Mouse (Mus musculus) small intestine, adult 2 months (tissue): ENCODE results near the gene 4930412O13Rik. TPM values are rescaled to one million over a fixed set of nuclear protein-coding genes. Genes with fewer than 3 reads are reported as not detected.
A peak's percentile ranks its signal among the peaks of the same experiment; 100 is the strongest.

Source experiments
- H3K27ac ChIP-seq: fragments of 200-500 bp; 2 replicates; pipeline ENCODE4 v1.5.1; 2012; ENCODE audit warnings: low read depth, low read length, control low read depth, inconsistent platforms; ENCODE audit not compliant: insufficient read depth
- H3K27me3 ChIP-seq: fragments of 200-500 bp; 2 replicates; pipeline ENCODE4 v1.6.1; 2012; ENCODE audit warnings: mild to moderate bottlenecking, moderate library complexity, low read length, inconsistent platforms; ENCODE audit not compliant: control insufficient read depth, insufficient read depth
- H3K36me3 ChIP-seq: fragments of 200-500 bp; 2 replicates; pipeline ENCODE4 v1.6.1; 2012; ENCODE audit warnings: mild to moderate bottlenecking, low read length, control low read depth, inconsistent platforms; ENCODE audit not compliant: control insufficient read depth, insufficient read depth
- H3K4me1 ChIP-seq: fragments of 200-500 bp; 2 replicates; pipeline ENCODE4 v1.6.1; 2012; ENCODE audit warnings: low read length, inconsistent platforms, mixed read lengths; ENCODE audit not compliant: control insufficient read depth, insufficient read depth, insufficient read length
- H3K4me3 ChIP-seq: fragments of 200-500 bp; 2 replicates; pipeline ENCODE4 v1.5.1; 2012; ENCODE audit warnings: low read depth, mild to moderate bottlenecking, control low read depth, inconsistent platforms, low read length, moderate library complexity
- CTCF ChIP-seq: fragments of 200-500 bp; IDR thresholded peaks from 2 replicates; pipeline ENCODE4 v1.5.1; 2012; ENCODE audit warnings: low read depth, mild to moderate bottlenecking, control low read depth, inconsistent platforms, low read length, moderate library complexity, mixed read lengths; ENCODE audit not compliant: insufficient replicate concordance, insufficient read length; ENCODE audit errors: extremely low read depth
- POLR2A ChIP-seq: fragments of 200-500 bp; IDR thresholded peaks from 2 replicates; pipeline ENCODE4 v1.6.1; 2012; ENCODE audit warnings: low read depth, mild to moderate bottlenecking, control low read depth, inconsistent platforms, low read length, moderate library complexity
- WGBS: fragments of 180-500 bp; shearing (Covaris S2); methylation state at CpG from one replicate; pipeline ENCODE4 v1.1.7; 2018; 5-methylcytosine and 5-hydroxymethylcytosine counted together
- polyA plus RNA-seq: library from polyadenylated mRNA; depleted of rRNA; stranded (reverse); fragments of >200 nt; gene quantifications from 2 replicates; pipeline ENCODE4 v1.2.3, GENCODE M21; 2012

4930412O13Rik gene
- polyA plus RNA-seq, 1 experiment, result not detected

DNA sequence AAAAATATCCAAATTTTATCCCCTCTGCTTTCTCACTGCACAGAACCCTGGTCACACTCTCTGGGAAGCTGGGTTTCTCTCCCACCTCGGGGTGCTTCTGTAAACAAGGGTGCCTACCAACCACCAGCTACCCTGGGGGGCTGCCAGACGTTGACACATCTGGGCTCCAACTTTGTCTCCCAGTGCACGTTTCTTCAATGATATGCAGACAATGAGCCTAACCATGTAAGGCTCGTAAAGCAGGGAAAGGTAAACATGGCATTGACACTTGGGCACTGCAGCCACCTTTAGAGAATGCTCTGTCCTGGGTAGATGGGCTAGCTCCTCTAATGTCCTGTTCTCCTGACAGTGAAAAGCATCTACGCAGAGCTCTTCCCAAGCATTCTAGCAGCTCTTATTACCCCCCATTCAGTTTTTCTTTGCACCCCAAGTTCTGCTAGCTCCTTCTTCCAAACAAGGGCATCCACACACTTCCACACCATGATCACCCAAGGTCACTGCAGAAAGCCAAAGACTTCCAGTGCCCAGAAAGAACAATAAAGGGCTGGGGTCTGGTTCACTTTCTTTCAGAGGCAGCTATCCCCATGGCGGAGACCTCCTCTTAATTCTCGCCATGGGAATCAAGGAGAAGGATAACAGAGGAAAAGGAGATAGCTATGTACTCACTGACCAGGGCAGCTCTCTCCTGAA is 6.0 kb downstream of the 4930412O13Rik start:
- Histone ChIP-seq H3K27me3 (peaks cover 75% of the 10 kb centered on the region), H3K4me1 (peaks cover 8% of the 10 kb centered on the region), H3K27ac (no peak overlapping the region), H3K4me3 (no peak overlapping the region), H3K36me3 (no peaks in the 10 kb centered on the region)
- 16% methylated on average over 7 of the region's 7 CpGs for WGBS
- TF ChIP-seq CTCF, result no peak
- no peak for TF ChIP-seq POLR2A

DNA sequence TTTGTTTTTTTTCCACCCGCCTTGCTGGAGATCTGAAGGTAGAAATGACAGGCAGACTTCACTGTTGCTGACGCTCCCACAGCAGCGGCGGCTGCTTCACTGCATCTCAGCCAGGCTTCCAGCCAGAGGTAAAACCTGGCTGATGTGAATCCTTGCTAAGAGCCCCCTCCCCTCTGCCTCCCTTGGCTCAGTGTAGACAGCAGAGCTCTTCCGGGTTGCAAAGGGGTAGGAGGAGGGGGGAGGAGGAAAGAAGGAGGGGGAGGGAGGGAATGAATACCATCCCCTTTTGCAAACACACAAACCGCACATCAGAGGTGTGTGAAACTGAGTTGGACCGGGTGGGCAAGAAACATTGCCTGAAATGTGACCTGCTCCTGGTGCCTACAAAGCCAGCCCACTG is 6.6 kb downstream of the 4930412O13Rik start:
- Histone ChIP-seq H3K27me3 (peaks cover 70% of the 10 kb centered on the region), H3K36me3 (no peaks in the 10 kb centered on the region), H3K4me3 (no peak overlapping the region), H3K27ac (no peak overlapping the region), H3K4me1 (peaks cover 8% of the 10 kb centered on the region)
- WGBS, result 3% methylated on average over 7 of the region's 7 CpGs
- TF ChIP-seq POLR2A (no peak), CTCF (no peak)

DNA sequence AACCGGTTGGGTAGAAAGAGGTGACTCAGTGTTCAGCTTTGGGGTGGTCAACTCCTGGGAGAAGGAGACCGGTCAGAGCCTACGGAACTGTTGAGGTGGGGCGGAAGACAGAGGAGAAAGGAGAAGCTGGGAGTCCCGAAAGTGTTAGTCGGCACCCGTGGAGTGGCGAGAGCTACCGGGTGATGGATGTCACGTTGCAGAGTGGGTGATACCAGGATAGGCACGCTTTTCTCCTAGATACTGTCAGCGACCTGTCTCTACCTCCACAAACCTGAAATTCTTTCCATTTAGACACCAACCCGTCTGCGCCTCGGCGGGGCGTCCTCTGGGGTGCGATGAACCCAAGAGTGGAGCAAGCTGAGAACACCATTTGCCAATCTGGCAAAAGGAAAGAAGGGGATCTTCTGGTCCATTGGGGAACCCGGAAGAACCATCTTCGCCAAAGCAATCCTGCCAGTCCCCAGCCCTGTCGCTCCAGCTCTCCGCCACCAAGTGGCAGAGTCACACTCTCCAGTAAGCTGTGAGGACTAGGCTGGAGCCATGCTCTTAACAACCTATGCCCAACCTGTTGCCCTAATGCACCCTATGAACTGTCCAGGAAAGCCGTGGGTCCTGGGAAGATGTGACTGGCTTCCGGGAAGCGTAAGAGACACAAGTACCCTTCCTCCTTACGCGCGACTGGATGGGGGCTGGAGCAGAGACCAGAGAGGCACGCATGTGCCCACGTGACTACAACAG is 8.0 kb downstream of the 4930412O13Rik start, which contains the start of gene 9230102O04Rik:
9230102O04Rik (minus strand) TSS at position 628 of the 738 bp plus-strand sequence.
- peaks cover 6% of the 10 kb centered on the region for H3K4me1 ChIP-seq
- H3K4me3 ChIP-seq, result peak within 1 kb of the TSS; percentile 37
- H3K36me3 ChIP-seq, result no peaks in the 10 kb centered on the region
- TF ChIP-seq POLR2A (no peak), CTCF (peak; percentile 45; the same call in 1 of the 2 replicates)
- H3K27me3 ChIP-seq, result peaks cover 60% of the 10 kb centered on the region
- 2% methylated on average over 30 of the region's 30 CpGs for WGBS
- H3K27ac ChIP-seq, result no peak within 1 kb of the TSS

DNA sequence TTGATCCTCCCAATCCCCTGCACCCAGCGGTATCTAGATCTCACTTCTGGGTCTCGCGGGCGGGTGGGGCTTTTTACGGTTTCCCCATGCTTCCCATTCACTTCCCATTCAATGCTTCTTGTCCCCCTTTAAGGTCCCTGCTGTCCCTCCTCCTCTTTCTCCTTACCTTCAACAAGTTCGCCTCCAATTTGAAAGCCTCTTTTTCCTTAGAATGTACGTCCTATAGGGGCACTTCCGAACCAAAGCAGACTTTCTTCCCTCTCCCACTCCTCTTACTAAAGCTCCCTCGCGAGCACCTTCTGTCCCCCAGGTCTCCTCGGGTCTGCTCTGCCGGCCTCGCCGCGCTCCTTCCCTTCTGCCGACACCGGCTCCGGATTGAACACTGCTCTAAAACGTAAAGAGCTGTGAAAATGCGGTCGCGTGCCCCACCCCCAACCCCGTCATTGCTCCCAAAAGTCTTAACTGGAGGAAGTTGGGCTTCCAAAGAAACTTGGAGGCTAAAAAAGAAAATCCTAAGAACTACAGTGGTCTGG is 8.7 kb downstream of the 4930412O13Rik start, which contains the start of gene Gata3:
Gata3 (minus strand) TSS at position 384 of the 533 bp plus-strand sequence.
- 3% methylated on average over 23 of the region's 23 CpGs for WGBS
- H3K4me1 ChIP-seq, result peaks cover 6% of the 10 kb centered on the region
- H3K36me3 ChIP-seq, result no peaks in the 10 kb centered on the region
- H3K4me3 ChIP-seq, result peak within 1 kb of the TSS; percentile 37
- H3K27me3 ChIP-seq, result peaks cover 56% of the 10 kb centered on the region
- no peak within 1 kb of the TSS for H3K27ac ChIP-seq
- no peak for TF ChIP-seq POLR2A
- TF ChIP-seq CTCF, result no peak

DNA sequence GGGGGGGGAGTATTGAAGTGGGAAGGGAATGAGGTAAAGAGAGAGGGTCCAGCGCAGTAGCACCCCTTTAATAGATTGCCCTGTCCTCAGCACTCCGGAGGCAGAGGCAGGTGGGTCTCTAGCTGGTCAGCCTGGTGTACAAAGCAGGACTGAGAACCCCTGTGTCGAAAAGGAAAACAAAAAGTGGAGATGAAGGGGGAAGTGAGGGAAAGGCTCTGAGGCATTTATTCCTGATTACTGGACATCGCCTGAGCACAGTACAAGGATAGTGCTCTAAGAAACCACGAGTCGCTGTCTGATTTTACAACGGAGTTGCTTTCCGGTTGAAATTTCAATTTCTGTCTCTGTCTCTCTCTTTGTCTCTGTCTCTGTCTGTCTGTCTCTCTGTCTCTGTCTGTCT is 9.2 kb downstream of the 4930412O13Rik start:
- Histone ChIP-seq H3K4me1 (peaks cover 6% of the 10 kb centered on the region), H3K27ac (no peak overlapping the region), H3K36me3 (no peaks in the 10 kb centered on the region), H3K27me3 (peaks cover 56% of the 10 kb centered on the region), H3K4me3 (no peak overlapping the region)
- 9% methylated on average over 8 of the region's 8 CpGs for WGBS
- TF ChIP-seq CTCF (no peak), POLR2A (no peak)

DNA sequence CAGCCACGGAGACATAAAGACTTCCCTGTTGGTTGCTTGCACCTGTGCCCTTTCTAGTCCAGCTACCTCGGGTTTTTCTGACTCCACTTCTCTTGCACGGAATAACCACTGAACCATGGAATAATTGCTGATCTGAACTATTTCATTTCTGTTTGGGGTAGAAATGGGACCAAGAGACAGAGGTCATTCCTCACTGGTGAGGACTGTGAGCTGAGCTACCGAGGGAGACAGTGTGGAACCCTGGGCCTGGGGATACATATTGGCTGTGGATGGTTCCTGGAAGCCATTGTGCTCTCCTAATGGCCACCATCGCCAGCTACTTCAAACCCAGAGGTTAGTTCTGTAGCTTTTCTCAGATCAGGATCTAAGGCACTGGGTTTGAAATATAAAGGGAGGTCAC is 9.9 kb downstream of the 4930412O13Rik start:
- 6% methylated on average over 5 of the region's 5 CpGs for WGBS
- Histone ChIP-seq H3K4me1 (peaks cover 6% of the 10 kb centered on the region), H3K4me3 (no peak overlapping the region), H3K27me3 (peaks cover 56% of the 10 kb centered on the region), H3K27ac (no peak overlapping the region), H3K36me3 (no peaks in the 10 kb centered on the region)
- TF ChIP-seq POLR2A (no peak), CTCF (no peak)

DNA sequence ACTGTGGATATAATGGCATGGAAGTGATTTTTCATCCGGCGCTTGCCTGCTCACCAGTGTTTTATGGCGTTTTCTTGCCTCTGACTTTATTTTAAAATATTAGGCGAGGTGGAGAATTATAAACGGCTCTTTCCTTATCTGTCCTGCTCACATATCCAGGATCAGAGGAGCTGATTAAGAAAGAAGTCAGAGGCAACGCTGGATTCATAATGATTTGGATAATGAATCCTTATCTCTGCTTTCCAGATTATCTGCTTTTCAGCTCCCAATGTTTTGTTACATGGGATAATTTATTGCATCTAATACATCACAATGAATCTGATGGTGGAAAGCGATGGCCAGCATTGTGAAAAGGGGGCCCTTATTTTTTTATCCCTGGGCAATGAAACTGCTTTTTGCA is 11.5 kb downstream of the 4930412O13Rik start:
- TF ChIP-seq CTCF (no peak), POLR2A (no peak)
- Histone ChIP-seq H3K4me1 (peaks cover 6% of the 10 kb centered on the region), H3K27me3 (peaks cover 54% of the 10 kb centered on the region), H3K4me3 (no peak overlapping the region), H3K36me3 (no peaks in the 10 kb centered on the region), H3K27ac (no peak overlapping the region)
- 10% methylated on average over 7 of the region's 7 CpGs for WGBS
